Mouse (Mus musculus): Measurements from ENCODE around the gene Det1.
A peak's percentile ranks its signal among the peaks of the same experiment; 100 is the strongest.

Gene Det1

GRCm38 (mm10) chr7:78854051-78854450 is 7.0 kb upstream of the Det1 start:
- DNase-seq (ENCODE audit: low read depth, low spot score) = peak; percentile 67

- peak; percentile 29 for DNase-seq (ENCODE audit: low read depth, low spot score)
Measured at GRCm38 (mm10) chr7:78846066-78846716, 872 bp downstream of the Det1 start.

GRCm38 (mm10) chr7:78841601-78842000 is 5.5 kb downstream of the Det1 start:
- no peak for DNase-seq (ENCODE audit: low read depth, low spot score)

GRCm38 (mm10) chr7:78837250-78837649 is 9.8 kb downstream of the Det1 start:
- no peak for DNase-seq (ENCODE audit: low read depth, low spot score)

- DNase-seq (ENCODE audit: low read depth, low spot score) = no peak
Measured at GRCm38 (mm10) chr7:78835656-78836055, 11.4 kb downstream of the Det1 start.

GRCm38 (mm10) chr7:78827749-78828362 is 19.2 kb downstream of the Det1 start:
- DNase-seq (ENCODE audit: low read depth, low spot score) = no peak

- DNase-seq (ENCODE audit: low read depth, low spot score) = peak; percentile 11
Measured at GRCm38 (mm10) chr7:78826682-78827385, 20.2 kb downstream of the Det1 start.

- DNase-seq (ENCODE audit: low read depth, low spot score) = no peak
Measured at GRCm38 (mm10) chr7:78818336-78818735, 28.7 kb downstream of the Det1 start.

GRCm38 (mm10) chr7:78814766-78815165 is 32.3 kb downstream of the Det1 start:
- DNase-seq (ENCODE audit: low read depth, low spot score) = no peak

GRCm38 (mm10) chr7:78813791-78814190 is 33.3 kb downstream of the Det1 start:
- DNase-seq (ENCODE audit: low read depth, low spot score) = no peak

GRCm38 (mm10) chr7:78807192-78807591 is 39.9 kb downstream of the Det1 start:
- no peak for DNase-seq (ENCODE audit: low read depth, low spot score)

GRCm38 (mm10) chr7:78803841-78804240 is 43.2 kb downstream of the Det1 start:
- peak; percentile 41 for DNase-seq (ENCODE audit: low read depth, low spot score)

GRCm38 (mm10) chr7:78799730-78800496 is 47.1 kb downstream of the Det1 start:
- DNase-seq (ENCODE audit: low read depth, low spot score) = no peak

GRCm38 (mm10) chr7:78797843-78798455 is 49.1 kb downstream of the Det1 start:
- no peak for DNase-seq (ENCODE audit: low read depth, low spot score)

- DNase-seq (ENCODE audit: low read depth, low spot score) = no peak
Measured at GRCm38 (mm10) chr7:78796624-78797023, 50.4 kb downstream of the Det1 start.

- no peak for DNase-seq (ENCODE audit: low read depth, low spot score)
Measured at GRCm38 (mm10) chr7:78794571-78795092, 52.4 kb downstream of the Det1 start.

- DNase-seq (ENCODE audit: low read depth, low spot score) = peak; percentile 40
Measured at GRCm38 (mm10) chr7:78793895-78794570, 53.0 kb downstream of the Det1 start.

- DNase-seq (ENCODE audit: low read depth, low spot score) = peak; percentile 84
Measured at GRCm38 (mm10) chr7:78791359-78792222, 55.5 kb downstream of the Det1 start.

- DNase-seq (ENCODE audit: low read depth, low spot score) = no peak
Measured at GRCm38 (mm10) chr7:78787793-78788380, 59.2 kb downstream of the Det1 start.
